Mouse (Mus musculus): ENCODE data around the gene Clec16a. TPM values are rescaled to one million over a fixed set of nuclear protein-coding genes. Genes with fewer than 3 reads are reported as not detected.

Gene Clec16a
- polyA plus RNA-seq, 1 experiment from 2014 or later: 68.7 TPM

DNA sequence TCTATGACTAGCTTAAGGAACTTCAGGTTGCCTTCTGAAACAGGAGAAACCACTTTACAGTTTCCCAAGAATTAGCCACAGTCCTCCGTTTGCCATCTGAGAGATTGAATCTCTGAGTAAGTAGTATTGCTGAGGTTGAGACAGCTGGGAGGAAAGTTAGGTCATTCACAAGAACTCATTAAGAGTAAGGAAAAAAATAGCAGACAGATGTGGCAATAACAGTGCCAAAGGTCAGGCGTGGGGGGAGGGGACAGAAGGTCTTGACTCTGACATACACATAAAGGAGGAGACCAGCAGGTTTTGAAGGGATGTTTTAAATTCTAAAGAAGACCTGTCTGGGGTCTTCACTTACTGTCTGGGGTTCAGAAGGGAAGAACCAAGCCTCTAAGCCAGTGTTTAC lies 157.3 kb downstream of the Clec16a start:
- H3K4me2 ChIP-seq (replicated peaks): no peak overlapping the region
- H3K27ac ChIP-seq: no peak overlapping the region
- DNase-seq (ENCODE audit: low spot score) (no peak), ATAC-seq (ENCODE audit: low FRiP score) (no peak)
- H3K36me3 ChIP-seq (replicated peaks; ENCODE audit: control insufficient read depth, insufficient read depth): no peaks in the 10 kb centered on the region
- H3K9me3 ChIP-seq (ENCODE audit: control insufficient read depth, low read length): no peaks in the 10 kb centered on the region
- H3K4me3 ChIP-seq (replicated peaks; ENCODE audit: low read length): no peak overlapping the region
- H3K27me3 ChIP-seq (ENCODE audit: control insufficient read depth, insufficient read depth, low read length): no peaks in the 10 kb centered on the region
- WGBS: 76% methylated on average over 2 of the region's 2 CpGs
- H3K9ac ChIP-seq: no peak overlapping the region
- H3K4me1 ChIP-seq (replicated peaks; ENCODE audit: control insufficient read depth, insufficient read depth, low read length): no peaks in the 10 kb centered on the region

DNA sequence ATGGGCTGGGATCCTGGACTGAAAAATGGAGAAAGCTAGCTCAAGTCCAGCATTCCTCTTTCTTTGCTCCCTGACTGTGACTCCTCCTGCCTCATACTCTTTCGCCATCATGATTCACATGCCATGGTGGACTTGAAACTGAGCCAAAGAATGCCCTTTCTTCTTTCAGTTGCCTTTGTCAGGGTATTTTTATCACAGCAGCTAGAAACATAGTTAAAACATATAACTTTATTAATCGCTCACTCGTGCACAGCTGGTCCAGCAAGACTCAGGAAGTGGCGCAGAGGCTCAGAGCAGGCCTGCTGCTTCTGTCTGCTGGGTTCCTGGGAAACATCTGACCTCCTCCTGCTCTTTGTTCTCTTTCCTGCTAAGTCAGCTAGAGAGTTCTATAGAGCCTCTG lies 158.8 kb downstream of the Clec16a start:
- H3K36me3 ChIP-seq (replicated peaks; ENCODE audit: control insufficient read depth, insufficient read depth): no peaks in the 10 kb centered on the region
- no peak overlapping the region for H3K27ac ChIP-seq
- no peak for ATAC-seq (ENCODE audit: low FRiP score)
- H3K9me3 ChIP-seq (ENCODE audit: control insufficient read depth, low read length): no peaks in the 10 kb centered on the region
- no peaks in the 10 kb centered on the region for H3K4me1 ChIP-seq (replicated peaks; ENCODE audit: control insufficient read depth, insufficient read depth, low read length)
- H3K4me3 ChIP-seq (replicated peaks; ENCODE audit: low read length): no peak overlapping the region
- H3K4me2 ChIP-seq (replicated peaks): no peak overlapping the region
- no peaks in the 10 kb centered on the region for H3K27me3 ChIP-seq (ENCODE audit: control insufficient read depth, insufficient read depth, low read length)
- no peak overlapping the region for H3K9ac ChIP-seq
- no peak for DNase-seq (ENCODE audit: low spot score)
- 62% methylated on average over 4 of the region's 4 CpGs for WGBS

DNA sequence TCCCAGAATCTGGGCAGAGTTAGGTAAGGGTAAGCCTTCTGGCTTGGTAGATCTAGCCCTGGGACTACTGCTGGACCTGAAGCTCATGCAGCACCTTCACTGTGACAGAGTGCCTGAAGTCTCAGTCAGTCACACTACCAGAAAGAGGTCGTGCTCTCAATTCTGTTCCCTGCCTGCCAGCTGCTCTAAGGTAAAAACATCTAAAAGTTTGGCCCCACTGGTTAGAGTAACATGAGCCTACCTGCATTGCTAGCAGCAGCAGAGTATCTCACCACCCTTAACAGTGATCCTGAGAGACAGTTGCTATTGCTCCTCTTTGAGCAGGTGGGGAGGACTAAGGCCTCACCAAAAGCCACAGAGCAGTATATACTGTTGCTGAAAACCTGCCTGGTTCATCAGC lies 160.3 kb downstream of the Clec16a start:
- no peaks in the 10 kb centered on the region for H3K4me1 ChIP-seq (replicated peaks; ENCODE audit: control insufficient read depth, insufficient read depth, low read length)
- ATAC-seq (ENCODE audit: low FRiP score) (no peak), DNase-seq (ENCODE audit: low spot score) (no peak)
- 74% methylated on average over 1 of the region's 1 CpGs for WGBS
- no peaks in the 10 kb centered on the region for H3K9me3 ChIP-seq (ENCODE audit: control insufficient read depth, low read length)
- H3K4me2 ChIP-seq (replicated peaks): no peak overlapping the region
- H3K27ac ChIP-seq: no peak overlapping the region
- no peaks in the 10 kb centered on the region for H3K36me3 ChIP-seq (replicated peaks; ENCODE audit: control insufficient read depth, insufficient read depth)
- no peak overlapping the region for H3K9ac ChIP-seq
- H3K27me3 ChIP-seq (ENCODE audit: control insufficient read depth, insufficient read depth, low read length): no peaks in the 10 kb centered on the region
- no peak overlapping the region for H3K4me3 ChIP-seq (replicated peaks; ENCODE audit: low read length)

DNA sequence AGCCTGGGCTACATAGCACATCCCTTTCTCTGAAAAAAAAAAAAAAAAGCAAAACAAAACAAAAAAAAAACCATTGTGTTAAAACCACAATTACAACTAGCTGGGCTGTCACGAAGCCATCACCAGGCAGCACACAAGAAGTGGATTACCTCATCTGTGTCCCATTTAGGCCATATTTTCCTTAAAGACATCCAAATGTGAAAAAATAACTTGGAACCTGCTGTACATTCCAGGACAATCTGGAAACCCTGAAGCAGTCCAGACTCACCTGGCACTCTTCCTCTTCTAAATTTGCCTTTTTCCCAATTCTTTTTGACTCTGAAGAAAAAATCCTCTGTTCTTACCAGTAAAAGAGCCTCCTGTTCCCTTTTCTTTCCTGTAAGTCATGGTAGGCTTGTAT lies 166.4 kb downstream of the Clec16a start:
- H3K4me2 ChIP-seq (replicated peaks): no peak overlapping the region
- no peak overlapping the region for H3K27ac ChIP-seq
- 87% methylated on average over 1 of the region's 1 CpGs for WGBS
- no peak overlapping the region for H3K4me3 ChIP-seq (replicated peaks; ENCODE audit: low read length)
- no peaks in the 10 kb centered on the region for H3K36me3 ChIP-seq (replicated peaks; ENCODE audit: control insufficient read depth, insufficient read depth)
- H3K4me1 ChIP-seq (replicated peaks; ENCODE audit: control insufficient read depth, insufficient read depth, low read length): no peaks in the 10 kb centered on the region; the same call in 1 of the 2 replicates
- no peaks in the 10 kb centered on the region for H3K27me3 ChIP-seq (ENCODE audit: control insufficient read depth, insufficient read depth, low read length)
- H3K9me3 ChIP-seq (ENCODE audit: control insufficient read depth, low read length): no peaks in the 10 kb centered on the region
- no peak for ATAC-seq (ENCODE audit: low FRiP score)
- no peak overlapping the region for H3K9ac ChIP-seq
- no peak for DNase-seq (ENCODE audit: low spot score)

DNA sequence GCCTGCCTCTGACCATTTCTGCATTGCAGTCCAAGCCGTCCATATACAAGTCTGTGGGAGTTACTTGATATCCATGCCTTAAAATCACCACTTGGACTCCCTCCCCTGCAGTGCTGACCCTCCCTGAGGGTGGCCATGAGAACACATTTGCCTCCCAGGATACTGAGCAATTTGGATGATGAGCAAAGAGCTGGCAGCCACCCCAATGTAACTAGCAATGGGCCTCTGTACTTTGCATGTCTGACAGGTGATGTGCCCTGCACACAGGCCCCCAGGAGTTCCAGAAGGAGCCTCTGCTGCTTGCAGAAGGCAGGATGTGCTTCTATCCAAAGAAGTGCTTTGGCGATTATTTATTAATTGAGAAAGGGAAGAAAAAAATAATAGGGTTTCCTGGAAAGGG lies 167.9 kb downstream of the Clec16a start:
- Histone ChIP-seq H3K4me3 (replicated peaks; ENCODE audit: low read length) (no peak overlapping the region), H3K27me3 (ENCODE audit: control insufficient read depth, insufficient read depth, low read length) (no peaks in the 10 kb centered on the region), H3K9ac (no peak overlapping the region), H3K4me1 (replicated peaks; ENCODE audit: control insufficient read depth, insufficient read depth, low read length) (no peaks in the 10 kb centered on the region; the same call in 1 of the 2 replicates), H3K4me2 (replicated peaks) (no peak overlapping the region), H3K36me3 (replicated peaks; ENCODE audit: control insufficient read depth, insufficient read depth) (no peaks in the 10 kb centered on the region), H3K9me3 (ENCODE audit: control insufficient read depth, low read length) (no peaks in the 10 kb centered on the region), H3K27ac (no peak overlapping the region)
- no peak for DNase-seq (ENCODE audit: low spot score)
- ATAC-seq (ENCODE audit: low FRiP score): no peak
- WGBS: 68% methylated on average over 2 of the region's 2 CpGs

DNA sequence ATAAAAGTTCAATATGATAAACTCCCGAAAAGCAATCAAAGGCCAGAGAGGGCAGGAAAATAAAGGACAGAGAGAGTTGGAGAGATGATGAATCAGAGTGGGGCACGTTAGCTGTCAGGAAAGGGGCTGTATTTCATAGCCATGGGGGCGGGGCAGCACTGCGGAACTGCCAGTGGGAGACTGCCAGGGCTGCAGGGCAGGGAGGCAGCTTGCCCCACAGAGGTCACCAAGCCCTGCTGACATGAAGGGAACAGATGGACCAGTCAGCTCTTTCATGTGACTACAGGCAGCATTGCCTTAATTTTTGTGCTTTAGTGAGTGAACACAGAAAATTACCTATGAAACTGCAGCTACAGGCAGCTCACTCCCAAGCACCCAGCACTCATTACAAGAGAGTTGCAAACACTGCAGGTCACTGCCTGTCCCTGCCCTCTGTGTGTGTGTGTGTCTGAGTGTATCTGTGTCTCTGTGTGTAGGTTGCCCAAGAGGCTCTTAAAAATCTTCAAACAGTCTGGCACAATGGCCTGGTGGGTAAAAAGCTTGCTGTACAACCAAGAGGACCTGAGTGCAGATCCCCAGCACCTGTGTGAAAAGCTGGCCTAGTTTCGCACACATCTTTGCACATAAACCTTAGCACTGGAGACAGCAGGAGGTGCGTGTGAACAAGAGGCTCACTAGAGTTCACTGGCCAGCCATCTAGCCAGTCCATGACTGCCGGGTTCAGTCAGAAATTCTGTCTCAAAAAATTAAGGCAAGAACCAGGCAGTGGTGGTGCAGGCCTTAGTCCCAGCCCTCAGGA lies 168.5 kb downstream of the Clec16a start:
- Histone ChIP-seq H3K4me3 (replicated peaks; ENCODE audit: low read length) (no peak overlapping the region), H3K36me3 (replicated peaks; ENCODE audit: control insufficient read depth, insufficient read depth) (no peaks in the 10 kb centered on the region), H3K27me3 (ENCODE audit: control insufficient read depth, insufficient read depth, low read length) (no peaks in the 10 kb centered on the region), H3K4me2 (replicated peaks) (no peak overlapping the region), H3K4me1 (replicated peaks; ENCODE audit: control insufficient read depth, insufficient read depth, low read length) (no peaks in the 10 kb centered on the region; the same call in 1 of the 2 replicates), H3K27ac (0 out of 2 replicates have a peak overlapping the region, but pooled peaks have one; percentile 5), H3K9me3 (ENCODE audit: control insufficient read depth, low read length) (no peaks in the 10 kb centered on the region), H3K9ac (no peak overlapping the region)
- no peak for DNase-seq (ENCODE audit: low spot score)
- no peak for ATAC-seq (ENCODE audit: low FRiP score)
- WGBS: 56% methylated on average over 7 of the region's 7 CpGs

DNA sequence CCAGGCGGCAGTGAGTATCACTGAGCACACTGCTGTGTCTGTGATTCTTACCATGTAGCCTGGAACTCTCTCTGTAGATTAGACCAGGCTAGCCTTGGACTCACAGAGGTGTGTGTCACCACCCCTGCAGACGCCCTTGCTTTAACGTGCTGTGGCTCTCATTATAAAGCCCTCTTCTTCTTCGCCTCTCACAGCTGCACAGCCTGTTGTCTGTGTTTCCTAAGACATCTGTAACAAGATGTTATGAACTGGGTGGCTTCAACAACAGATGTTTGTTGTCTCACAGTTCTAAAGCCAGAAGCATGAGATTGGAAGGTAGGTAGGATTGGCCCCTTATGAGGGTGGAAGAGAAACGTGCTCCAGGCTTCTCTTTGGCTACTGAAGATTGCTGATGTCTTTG lies 170.1 kb downstream of the Clec16a start:
- Histone ChIP-seq H3K27me3 (ENCODE audit: control insufficient read depth, insufficient read depth, low read length) (no peaks in the 10 kb centered on the region), H3K4me1 (replicated peaks; ENCODE audit: control insufficient read depth, insufficient read depth, low read length) (no peaks in the 10 kb centered on the region; the same call in 1 of the 2 replicates), H3K9ac (no peak overlapping the region), H3K9me3 (ENCODE audit: control insufficient read depth, low read length) (no peaks in the 10 kb centered on the region), H3K4me2 (replicated peaks) (no peak overlapping the region), H3K27ac (no peak overlapping the region), H3K36me3 (replicated peaks; ENCODE audit: control insufficient read depth, insufficient read depth) (no peaks in the 10 kb centered on the region), H3K4me3 (replicated peaks; ENCODE audit: low read length) (no peak overlapping the region)
- ATAC-seq (ENCODE audit: low FRiP score) (no peak), DNase-seq (ENCODE audit: low spot score) (no peak)
- WGBS: 92% methylated on average over 5 of the region's 5 CpGs

DNA sequence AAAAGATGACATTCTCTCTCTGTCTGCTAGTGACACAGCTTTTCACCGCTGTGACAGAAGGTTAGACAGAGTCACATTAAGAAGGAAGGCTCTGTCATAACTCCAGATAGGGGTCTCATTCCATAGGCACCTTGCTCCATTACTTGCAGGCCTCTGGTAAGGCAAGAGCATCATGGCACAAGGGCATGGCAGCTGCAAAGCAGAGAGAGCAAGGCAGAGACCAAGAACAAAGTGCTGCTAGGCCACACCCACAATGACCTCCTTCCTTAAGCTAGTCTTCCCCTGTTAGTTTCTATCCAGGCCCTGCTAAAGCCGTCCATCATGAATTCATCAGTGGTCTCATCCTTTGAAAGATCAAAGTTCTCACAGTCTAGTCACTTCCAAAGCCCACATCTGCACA lies 170.5 kb downstream of the Clec16a start:
- Histone ChIP-seq H3K27ac (no peak overlapping the region), H3K4me1 (replicated peaks; ENCODE audit: control insufficient read depth, insufficient read depth, low read length) (no peaks in the 10 kb centered on the region; the same call in 1 of the 2 replicates), H3K4me2 (replicated peaks) (no peak overlapping the region), H3K9ac (no peak overlapping the region), H3K36me3 (replicated peaks; ENCODE audit: control insufficient read depth, insufficient read depth) (no peaks in the 10 kb centered on the region), H3K4me3 (replicated peaks; ENCODE audit: low read length) (no peak overlapping the region), H3K27me3 (ENCODE audit: control insufficient read depth, insufficient read depth, low read length) (no peaks in the 10 kb centered on the region), H3K9me3 (ENCODE audit: control insufficient read depth, low read length) (no peaks in the 10 kb centered on the region)
- 80% methylated on average over 2 of the region's 2 CpGs for WGBS
- ATAC-seq (ENCODE audit: low FRiP score) (no peak), DNase-seq (ENCODE audit: low spot score) (no peak)

DNA sequence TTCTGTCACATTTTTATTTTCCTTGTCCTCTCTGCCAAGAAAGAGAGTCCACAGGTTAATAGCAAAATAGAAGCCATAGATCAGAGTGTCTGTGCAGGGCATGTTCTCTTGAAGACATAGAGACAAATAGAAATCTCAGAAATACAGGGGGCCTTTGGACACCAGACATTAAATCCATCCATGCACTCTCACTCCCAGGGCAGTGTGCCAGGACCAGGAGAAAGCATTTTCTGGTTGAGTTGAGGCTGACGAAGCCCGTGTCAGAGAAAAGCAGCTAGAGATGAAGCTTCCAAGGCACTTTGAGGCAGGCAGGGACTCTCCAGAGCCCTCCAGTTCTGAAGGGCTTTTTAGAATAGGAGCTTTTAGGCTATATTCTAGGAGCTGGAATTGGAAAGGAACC lies 171.6 kb downstream of the Clec16a start:
- H3K27me3 ChIP-seq (ENCODE audit: control insufficient read depth, insufficient read depth, low read length): no peaks in the 10 kb centered on the region
- H3K27ac ChIP-seq: no peak overlapping the region
- no peaks in the 10 kb centered on the region for H3K9me3 ChIP-seq (ENCODE audit: control insufficient read depth, low read length)

More for the DNA sequence above, 171.6 kb downstream of the Clec16a start:
- Histone ChIP-seq H3K4me2 (replicated peaks) (no peak overlapping the region), H3K4me1 (replicated peaks; ENCODE audit: control insufficient read depth, insufficient read depth, low read length) (no peaks in the 10 kb centered on the region; the same call in 1 of the 2 replicates), H3K4me3 (replicated peaks; ENCODE audit: low read length) (no peak overlapping the region), H3K36me3 (replicated peaks; ENCODE audit: control insufficient read depth, insufficient read depth) (no peaks in the 10 kb centered on the region), H3K9ac (no peak overlapping the region)
- WGBS: 60% methylated on average over 2 of the region's 2 CpGs
- DNase-seq (ENCODE audit: low spot score): no peak
- no peak for ATAC-seq (ENCODE audit: low FRiP score)
